Mouse (Mus musculus): Measurements from ENCODE around the gene Gm26657. TPM values are rescaled to one million over a fixed set of nuclear protein-coding genes. Genes with fewer than 3 reads are reported as not detected.

Gene Gm26657
- polyA plus RNA-seq, 1 experiment from 2014 or later = not detected

- Histone ChIP-seq H3K27me3 (no peaks in the 10 kb centered on the region), H3K9ac (replicated peaks) (no peak overlapping the region), H3K36me3 (no peaks in the 10 kb centered on the region), H3K27ac (replicated peaks) (no peak overlapping the region), H3K4me3 (no peak overlapping the region), H3K4me1 (no peaks in the 10 kb centered on the region), H3K4me2 (replicated peaks) (no peak overlapping the region), H3K9me3 (peaks cover 5% of the 10 kb centered on the region; the same call in 1 of the 2 replicates)
- WGBS = 91% methylated on average over 6 of the region's 6 CpGs
- no peak for ATAC-seq (ENCODE audit: low FRiP score, low read depth)
Observed at GRCm38 (mm10) chr4:56723237-56723636, 16.6 kb upstream of the Gm26657 start.

GRCm38 (mm10) chr4:56725839-56726238, 14.0 kb upstream of the Gm26657 start:
- no peak for ATAC-seq (ENCODE audit: low FRiP score, low read depth)
- Histone ChIP-seq H3K9me3 (peaks cover 5% of the 10 kb centered on the region; the same call in 1 of the 2 replicates), H3K4me2 (replicated peaks) (no peak overlapping the region), H3K4me1 (no peaks in the 10 kb centered on the region), H3K9ac (replicated peaks) (no peak overlapping the region), H3K27ac (replicated peaks) (no peak overlapping the region), H3K4me3 (no peak overlapping the region), H3K36me3 (no peaks in the 10 kb centered on the region), H3K27me3 (no peaks in the 10 kb centered on the region)
- WGBS = 56% methylated on average over 8 of the region's 8 CpGs

GRCm38 (mm10) chr4:56740611-56741010, 741 bp downstream of the Gm26657 start:
- no peak overlapping the region for H3K4me3 ChIP-seq
- ATAC-seq (ENCODE audit: low FRiP score, low read depth) = no peak
- no peak overlapping the region for H3K27ac ChIP-seq (replicated peaks)
- H3K9ac ChIP-seq (replicated peaks) = no peak overlapping the region
- H3K9me3 ChIP-seq = no peaks in the 10 kb centered on the region
- H3K4me1 ChIP-seq = no peaks in the 10 kb centered on the region
- H3K4me2 ChIP-seq (replicated peaks) = no peak overlapping the region
- peaks cover 23% of the 10 kb centered on the region for H3K36me3 ChIP-seq
- WGBS = 97% methylated on average over 20 of the region's 20 CpGs
- H3K27me3 ChIP-seq = no peaks in the 10 kb centered on the region

GRCm38 (mm10) chr4:56741041-56741493, 1.2 kb downstream of the Gm26657 start, which contains the start of gene Actl7b:
TSS of gene Actl7b (minus strand) at chr4:56741443.
- WGBS = 95% methylated on average over 13 of the region's 13 CpGs
- ATAC-seq (ENCODE audit: low FRiP score, low read depth) = no peak
- H3K4me2 ChIP-seq (replicated peaks) = no peak within 1 kb of the TSS
- H3K27ac ChIP-seq (replicated peaks) = no peak within 1 kb of the TSS
- H3K36me3 ChIP-seq = peaks cover 27% of the 10 kb centered on the region
- no peak within 1 kb of the TSS for H3K9ac ChIP-seq (replicated peaks)
- no peaks in the 10 kb centered on the region for H3K27me3 ChIP-seq
- H3K4me3 ChIP-seq = no peak within 1 kb of the TSS
- H3K9me3 ChIP-seq = no peaks in the 10 kb centered on the region
- H3K4me1 ChIP-seq = no peaks in the 10 kb centered on the region

GRCm38 (mm10) chr4:56742698-56743097, 2.8 kb downstream of the Gm26657 start:
- Histone ChIP-seq H3K36me3 (peaks cover 40% of the 10 kb centered on the region), H3K4me2 (replicated peaks) (no peak overlapping the region), H3K27me3 (no peaks in the 10 kb centered on the region), H3K9me3 (no peaks in the 10 kb centered on the region), H3K27ac (replicated peaks) (no peak overlapping the region), H3K9ac (replicated peaks) (no peak overlapping the region), H3K4me1 (no peaks in the 10 kb centered on the region), H3K4me3 (no peak overlapping the region)
- no peak for ATAC-seq (ENCODE audit: low FRiP score, low read depth)
- WGBS = 90% methylated on average over 4 of the region's 4 CpGs

GRCm38 (mm10) chr4:56743363-56744195, 3.7 kb downstream of the Gm26657 start, which contains the start of gene Actl7a:
TSS of gene Actl7a (plus strand) at chr4:56743413.
- no peak within 1 kb of the TSS for H3K9ac ChIP-seq (replicated peaks)
- no peaks in the 10 kb centered on the region for H3K27me3 ChIP-seq
- no peaks in the 10 kb centered on the region for H3K9me3 ChIP-seq
- no peaks in the 10 kb centered on the region for H3K4me1 ChIP-seq
- peaks cover 45% of the 10 kb centered on the region for H3K36me3 ChIP-seq
- no peak for ATAC-seq (ENCODE audit: low FRiP score, low read depth)
- 95% methylated on average over 21 of the region's 21 CpGs for WGBS
- no peak within 1 kb of the TSS for H3K4me2 ChIP-seq (replicated peaks)
- H3K27ac ChIP-seq (replicated peaks) = no peak within 1 kb of the TSS
- no peak within 1 kb of the TSS for H3K4me3 ChIP-seq

GRCm38 (mm10) chr4:56746345-56746744, 6.5 kb downstream of the Gm26657 start:
- no peaks in the 10 kb centered on the region for H3K27me3 ChIP-seq
- WGBS = 96% methylated on average over 2 of the region's 2 CpGs
- H3K4me2 ChIP-seq (replicated peaks) = no peak overlapping the region
- H3K9ac ChIP-seq (replicated peaks) = no peak overlapping the region
- H3K4me1 ChIP-seq = no peaks in the 10 kb centered on the region
- no peak overlapping the region for H3K4me3 ChIP-seq
- ATAC-seq (ENCODE audit: low FRiP score, low read depth) = no peak
- no peak overlapping the region for H3K27ac ChIP-seq (replicated peaks)
- H3K9me3 ChIP-seq = no peaks in the 10 kb centered on the region
- H3K36me3 ChIP-seq = peaks cover 68% of the 10 kb centered on the region

GRCm38 (mm10) chr4:56747456-56747855, 7.6 kb downstream of the Gm26657 start:
- no peak overlapping the region for H3K27ac ChIP-seq (replicated peaks)
- no peaks in the 10 kb centered on the region for H3K27me3 ChIP-seq
- ATAC-seq (ENCODE audit: low FRiP score, low read depth) = no peak
- no peaks in the 10 kb centered on the region for H3K9me3 ChIP-seq
- H3K9ac ChIP-seq (replicated peaks) = no peak overlapping the region
- H3K4me1 ChIP-seq = no peaks in the 10 kb centered on the region
- H3K4me3 ChIP-seq = no peak overlapping the region
- H3K4me2 ChIP-seq (replicated peaks) = no peak overlapping the region
- H3K36me3 ChIP-seq = peaks cover 76% of the 10 kb centered on the region
- 97% methylated on average over 9 of the region's 9 CpGs for WGBS

GRCm38 (mm10) chr4:56756021-56756420, 16.2 kb downstream of the Gm26657 start:
- H3K9ac ChIP-seq (replicated peaks) = no peak overlapping the region

GRCm38 (mm10) chr4:56756966-56757600, 17.2 kb downstream of the Gm26657 start:
- Histone ChIP-seq H3K9ac (replicated peaks) (no peak overlapping the region), H3K27ac (replicated peaks) (no peak overlapping the region), H3K4me1 (no peaks in the 10 kb centered on the region), H3K36me3 (peaks cover 89% of the 10 kb centered on the region), H3K4me2 (replicated peaks) (no peak overlapping the region), H3K9me3 (no peaks in the 10 kb centered on the region), H3K4me3 (no peak overlapping the region), H3K27me3 (no peaks in the 10 kb centered on the region)
- WGBS = 93% methylated on average over 10 of the region's 10 CpGs
- no peak for ATAC-seq (ENCODE audit: low FRiP score, low read depth)

More at GRCm38 (mm10) chr4:56756021-56756420, 16.2 kb downstream of the Gm26657 start:
- Histone ChIP-seq H3K36me3 (peaks cover 89% of the 10 kb centered on the region), H3K4me3 (no peak overlapping the region), H3K27ac (replicated peaks) (no peak overlapping the region), H3K27me3 (no peaks in the 10 kb centered on the region), H3K4me2 (replicated peaks) (no peak overlapping the region), H3K4me1 (no peaks in the 10 kb centered on the region), H3K9me3 (no peaks in the 10 kb centered on the region)
- WGBS = 92% methylated on average over 5 of the region's 5 CpGs
- ATAC-seq (ENCODE audit: low FRiP score, low read depth) = no peak

GRCm38 (mm10) chr4:56757693-56758092, 17.8 kb downstream of the Gm26657 start:
- no peak overlapping the region for H3K4me2 ChIP-seq (replicated peaks)
- no peak for ATAC-seq (ENCODE audit: low FRiP score, low read depth)
- H3K4me1 ChIP-seq = no peaks in the 10 kb centered on the region
- H3K36me3 ChIP-seq = peaks cover 94% of the 10 kb centered on the region
- H3K27ac ChIP-seq (replicated peaks) = no peak overlapping the region
- no peaks in the 10 kb centered on the region for H3K9me3 ChIP-seq
- no peak overlapping the region for H3K4me3 ChIP-seq
- 100% methylated on average over 1 of the region's 1 CpGs for WGBS
- H3K9ac ChIP-seq (replicated peaks) = no peak overlapping the region
- no peaks in the 10 kb centered on the region for H3K27me3 ChIP-seq

- no peaks in the 10 kb centered on the region for H3K9me3 ChIP-seq
- peaks cover 91% of the 10 kb centered on the region for H3K36me3 ChIP-seq
- no peak overlapping the region for H3K4me3 ChIP-seq
- H3K4me2 ChIP-seq (replicated peaks) = no peak overlapping the region
- ATAC-seq (ENCODE audit: low FRiP score, low read depth) = no peak
- no peak overlapping the region for H3K27ac ChIP-seq (replicated peaks)
- no peaks in the 10 kb centered on the region for H3K27me3 ChIP-seq
- WGBS = 75% methylated on average over 5 of the region's 5 CpGs
- no peak overlapping the region for H3K9ac ChIP-seq (replicated peaks)
- H3K4me1 ChIP-seq = no peaks in the 10 kb centered on the region
Observed at GRCm38 (mm10) chr4:56767861-56768284, 28.0 kb downstream of the Gm26657 start.

All from midbrain, embryonic 12.5 days (tissue).